Mouse (Mus musculus) heart, embryonic 10.5 days (tissue): ENCODE measurements around the gene Kat8. TPM values are rescaled to one million over a fixed set of nuclear protein-coding genes. Genes with fewer than 3 reads are reported as not detected.

Source experiments
- DNase-seq: peaks from one replicate; pipeline ENCODE4 v3.0.0-alpha.2; 2017; ENCODE audit warnings: low spot score
- H3K27ac ChIP-seq: fragments of 300-500 bp; sonication (generic); 2 replicates; pipeline ENCODE4 v1.5.1; 2016; ENCODE audit warnings: mild to moderate bottlenecking
- H3K27me3 ChIP-seq: fragments of 300-500 bp; sonication (generic); 2 replicates; pipeline ENCODE4 v1.6.1; 2016; ENCODE audit warnings: mild to moderate bottlenecking; ENCODE audit not compliant: poor library complexity, insufficient read depth, severe bottlenecking
- H3K36me3 ChIP-seq: fragments of 300-500 bp; sonication (generic); 2 replicates; pipeline ENCODE4 v1.6.1; 2016; ENCODE audit warnings: mild to moderate bottlenecking, moderate library complexity
- H3K4me1 ChIP-seq: fragments of 300-500 bp; sonication (generic); 2 replicates; pipeline ENCODE4 v1.6.1; 2016; ENCODE audit warnings: mild to moderate bottlenecking
- H3K4me3 ChIP-seq: fragments of 300-500 bp; sonication (generic); 2 replicates; pipeline ENCODE4 v1.5.1; 2016; ENCODE audit warnings: mild to moderate bottlenecking, moderate library complexity
- H3K9me3 ChIP-seq: fragments of 300-500 bp; sonication (generic); 2 replicates; pipeline ENCODE4 v1.6.1; 2016; ENCODE audit warnings: mild to moderate bottlenecking, moderate library complexity
- WGBS: fragments of 180-500 bp; shearing (Covaris S2); methylation state at CpG from one replicate; pipeline ENCODE4 v1.1.7; 2016; 5-methylcytosine and 5-hydroxymethylcytosine counted together
- polyA plus RNA-seq: library from polyadenylated mRNA; unstranded; fragments of >200 nt; fragmentation: Nextera tagmentation; extraction: Ambion mirVana; gene quantifications from 2 replicates; pipeline ENCODE4 v1.2.1, GENCODE M21; 2016

Gene Kat8
- polyA plus RNA-seq, result 31.0 and 39.7 TPM in 2 replicates

DNA sequence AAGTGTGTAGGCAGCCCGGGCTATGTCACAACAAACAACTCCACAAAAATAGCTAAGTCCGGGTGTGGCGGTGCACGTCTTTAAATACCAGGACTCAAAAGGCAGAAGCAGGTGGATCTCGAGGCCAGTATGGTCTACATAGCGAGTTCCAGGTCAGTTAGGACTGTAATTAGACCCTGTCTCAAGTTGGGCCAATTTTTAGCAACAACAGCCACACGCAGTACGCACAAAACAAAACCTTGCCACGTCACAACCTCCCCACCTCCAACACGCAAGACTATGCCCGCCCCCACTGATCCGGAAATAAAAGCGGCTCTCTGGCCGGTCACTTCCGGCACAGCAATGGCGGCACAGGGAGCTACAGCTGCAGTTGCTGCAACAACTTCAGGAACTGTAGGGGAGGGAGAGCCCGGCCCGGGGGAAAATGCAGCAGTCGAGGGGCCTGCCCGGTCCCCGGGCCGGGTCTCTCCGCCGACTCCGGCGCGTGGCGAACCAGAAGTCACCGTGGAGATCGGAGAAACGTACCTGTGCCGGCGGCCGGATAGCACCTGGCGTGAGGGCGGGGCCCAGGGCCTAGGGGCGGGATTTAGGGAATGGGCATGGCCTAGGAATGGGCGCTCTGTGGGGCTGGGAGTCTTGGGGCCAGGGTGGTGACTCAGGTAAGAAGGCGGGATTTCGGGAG lies at the start of gene Kat8:
Gene Kat8, plus strand, starts transcription at position 327 of the 682 bp plus-strand sequence.
- H3K27ac ChIP-seq, result peak within 1 kb of the TSS; percentile 91
- WGBS, result 1% methylated on average over 40 of the region's 40 CpGs
- H3K36me3 ChIP-seq, result peaks cover 55% of the 10 kb centered on the region
- H3K4me3 ChIP-seq, result peak within 1 kb of the TSS; percentile 90
- no peaks in the 10 kb centered on the region for H3K27me3 ChIP-seq
- H3K4me1 ChIP-seq, result peaks cover 11% of the 10 kb centered on the region
- DNase-seq, result peak; percentile 97
- H3K9me3 ChIP-seq, result no peaks in the 10 kb centered on the region

DNA sequence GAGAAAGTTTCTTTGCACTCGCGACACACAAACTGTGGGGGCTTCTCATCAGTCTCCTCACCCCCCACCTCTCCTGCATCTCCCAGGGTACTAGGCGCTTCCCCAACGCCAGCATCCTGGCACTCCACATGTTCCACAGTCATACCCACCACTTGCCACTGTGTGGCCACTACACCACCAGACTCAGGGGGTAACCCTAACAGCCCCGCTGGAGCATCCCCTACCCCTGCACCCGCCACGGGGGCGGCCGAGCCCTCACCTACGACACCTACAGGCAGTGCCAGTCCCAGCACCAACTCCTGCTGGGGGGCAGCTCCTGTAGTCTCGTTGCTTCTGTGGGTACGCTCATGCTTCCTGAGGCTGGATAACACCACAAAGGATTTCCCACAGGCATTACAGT lies 45.9 kb upstream of the Kat8 start:
- 95% methylated on average over 12 of the region's 12 CpGs for WGBS

DNA sequence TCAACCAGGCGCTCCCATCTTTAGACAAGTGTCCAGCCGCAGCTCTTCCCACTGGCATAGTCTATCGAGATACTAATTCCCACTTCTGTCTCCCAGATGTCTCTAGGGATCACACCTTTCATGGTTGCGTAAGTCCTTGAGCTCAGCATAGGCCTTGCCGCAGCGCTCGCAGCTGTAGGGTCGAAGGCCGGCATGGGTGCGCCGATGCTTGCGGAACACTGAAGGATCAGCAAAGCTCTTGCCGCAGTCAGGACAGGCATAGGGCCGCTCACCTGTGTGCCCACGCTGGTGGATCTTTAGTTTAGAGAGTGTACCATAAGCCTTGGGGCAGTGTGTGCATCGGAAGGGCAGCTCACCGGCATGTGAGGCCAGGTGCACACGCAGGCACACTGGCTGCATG lies 44.7 kb upstream of the Kat8 start:
- Histone ChIP-seq H3K27me3 (no peaks in the 10 kb centered on the region), H3K27ac (no peak overlapping the region), H3K4me1 (no peaks in the 10 kb centered on the region), H3K36me3 (peaks cover 51% of the 10 kb centered on the region), H3K4me3 (no peak overlapping the region), H3K9me3 (no peaks in the 10 kb centered on the region)
- DNase-seq, result no peak
- 94% methylated on average over 18 of the region's 18 CpGs for WGBS

More for the DNA sequence above, 45.9 kb upstream of the Kat8 start:
- no peak for DNase-seq
- Histone ChIP-seq H3K36me3 (peaks cover 43% of the 10 kb centered on the region), H3K27ac (no peak overlapping the region), H3K4me1 (no peaks in the 10 kb centered on the region), H3K4me3 (no peak overlapping the region), H3K9me3 (no peaks in the 10 kb centered on the region), H3K27me3 (no peaks in the 10 kb centered on the region)

GRCm38 (mm10) chr7:127869149-127869810 lies 43.0 kb upstream of the Kat8 start:
- 85% methylated on average over 3 of the region's 3 CpGs for WGBS
- Histone ChIP-seq H3K4me1 (peaks cover 7% of the 10 kb centered on the region), H3K36me3 (peaks cover 55% of the 10 kb centered on the region), H3K9me3 (no peaks in the 10 kb centered on the region), H3K27me3 (no peaks in the 10 kb centered on the region), H3K4me3 (no peak overlapping the region), H3K27ac (no peak overlapping the region)
- no peak for DNase-seq

- H3K9me3 ChIP-seq, result no peaks in the 10 kb centered on the region
- 81% methylated on average over 5 of the region's 5 CpGs for WGBS
- peaks cover 53% of the 10 kb centered on the region for H3K36me3 ChIP-seq
- H3K4me3 ChIP-seq, result no peak overlapping the region
- H3K27ac ChIP-seq, result no peak overlapping the region
- no peaks in the 10 kb centered on the region for H3K27me3 ChIP-seq
- peaks cover 11% of the 10 kb centered on the region for H3K4me1 ChIP-seq
- DNase-seq, result no peak
Measured at GRCm38 (mm10) chr7:127870136-127870821, 42.0 kb upstream of the Kat8 start.

- Histone ChIP-seq H3K27ac (peak overlapping the region; percentile 98), H3K27me3 (no peaks in the 10 kb centered on the region), H3K9me3 (no peaks in the 10 kb centered on the region), H3K4me3 (peak overlapping the region; percentile 92), H3K36me3 (peaks cover 40% of the 10 kb centered on the region), H3K4me1 (peaks cover 18% of the 10 kb centered on the region)
- WGBS, result 5% methylated on average over 20 of the region's 20 CpGs
- no peak for DNase-seq
Measured at GRCm38 (mm10) chr7:127874812-127875626, 37.3 kb upstream of the Kat8 start.

DNA sequence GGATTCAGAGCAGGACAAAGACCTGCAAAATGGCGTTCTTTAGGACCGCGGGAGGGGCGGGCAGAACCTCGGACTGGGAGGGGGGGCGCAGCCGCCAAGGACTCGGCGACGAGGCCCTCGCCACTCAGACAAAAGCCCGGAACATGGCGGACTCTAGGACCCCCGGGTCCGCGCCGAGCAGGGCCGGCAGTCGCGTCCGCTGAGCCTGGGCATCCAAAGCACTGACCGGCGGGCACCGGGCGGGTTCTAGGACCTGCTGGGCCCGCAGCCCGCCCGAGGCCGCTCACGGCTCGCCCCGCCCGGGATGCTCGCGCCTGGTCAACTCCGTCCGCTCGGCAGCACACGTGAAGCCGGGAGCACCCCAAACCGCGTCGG lies 36.7 kb upstream of the Kat8 start:
- Histone ChIP-seq H3K4me1 (peaks cover 18% of the 10 kb centered on the region), H3K27ac (peak overlapping the region; percentile 98), H3K4me3 (peak overlapping the region; percentile 92), H3K27me3 (no peaks in the 10 kb centered on the region), H3K36me3 (peaks cover 40% of the 10 kb centered on the region), H3K9me3 (no peaks in the 10 kb centered on the region)
- peak; percentile 97 for DNase-seq
- WGBS, result under 1% methylated on average over 42 of the region's 43 CpGs

- DNase-seq, result peak; percentile 94
- H3K27me3 ChIP-seq, result no peaks in the 10 kb centered on the region
- H3K4me1 ChIP-seq, result peaks cover 18% of the 10 kb centered on the region
- WGBS, result 0% methylated on average over 41 of the region's 41 CpGs
- peaks cover 42% of the 10 kb centered on the region for H3K36me3 ChIP-seq
- H3K27ac ChIP-seq, result peak within 1 kb of the TSS; percentile 98
- no peaks in the 10 kb centered on the region for H3K9me3 ChIP-seq
- H3K4me3 ChIP-seq, result peak within 1 kb of the TSS; percentile 92
Measured at GRCm38 (mm10) chr7:127876041-127876466, 36.3 kb upstream of the Kat8 start, which contains the start of gene Zfp646. Zfp646 (plus strand) TSS chr7:127876221.

DNA sequence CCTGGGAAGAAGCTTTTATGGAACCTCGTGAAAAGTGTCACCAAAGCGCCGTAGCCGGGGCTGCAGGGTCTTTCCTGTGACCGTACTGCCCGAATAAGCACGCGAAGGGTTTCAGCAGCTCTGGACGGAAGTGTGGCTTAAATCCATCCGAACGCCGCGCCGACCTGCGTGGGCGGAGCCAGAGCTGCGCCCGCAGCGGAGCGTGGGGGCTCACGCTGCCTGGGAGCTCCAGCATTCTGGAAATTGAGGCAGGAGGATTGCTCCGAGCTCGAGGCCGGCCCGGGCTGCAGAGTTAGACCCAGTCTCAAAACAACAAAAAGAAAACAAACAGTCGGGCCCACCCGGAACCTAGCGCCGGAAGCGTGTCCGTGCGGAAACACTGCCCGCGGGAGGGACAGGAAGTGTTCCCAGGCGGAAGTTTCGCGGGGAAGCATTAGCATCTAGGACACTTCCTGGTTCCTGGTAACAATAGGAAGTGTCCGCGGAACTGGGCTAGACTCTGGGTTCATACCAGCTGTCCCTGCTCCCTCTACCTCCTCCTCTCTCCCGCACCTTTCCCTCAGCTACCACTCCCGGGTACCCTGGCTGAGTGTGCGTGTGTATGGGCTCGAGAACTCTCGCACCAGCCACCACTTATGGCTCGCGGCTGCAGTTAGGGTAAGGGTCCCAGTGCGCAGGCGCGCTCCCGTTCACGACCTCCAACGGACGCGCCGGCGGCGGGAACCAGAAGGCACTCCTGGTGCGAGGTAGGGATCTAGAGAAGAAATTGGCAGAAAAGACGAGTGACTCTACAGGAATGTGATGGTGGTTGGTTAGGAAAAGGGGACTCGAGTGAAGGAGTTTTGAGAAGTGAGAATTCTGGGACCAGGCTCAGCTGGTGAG lies 35.6 kb upstream of the Kat8 start, which contains the start of gene Zfp668:
Gene Zfp668, minus strand, starts transcription at position 362 of the 882 bp plus-strand sequence.
- H3K27me3 ChIP-seq, result no peaks in the 10 kb centered on the region
- H3K4me1 ChIP-seq, result peaks cover 18% of the 10 kb centered on the region
- WGBS, result under 1% methylated on average over 60 of the region's 60 CpGs
- peak within 1 kb of the TSS; percentile 92 for H3K4me3 ChIP-seq
- H3K9me3 ChIP-seq, result no peaks in the 10 kb centered on the region
- peak; percentile 96 for DNase-seq
- peaks cover 46% of the 10 kb centered on the region for H3K36me3 ChIP-seq
- H3K27ac ChIP-seq, result peak within 1 kb of the TSS; percentile 98

DNA sequence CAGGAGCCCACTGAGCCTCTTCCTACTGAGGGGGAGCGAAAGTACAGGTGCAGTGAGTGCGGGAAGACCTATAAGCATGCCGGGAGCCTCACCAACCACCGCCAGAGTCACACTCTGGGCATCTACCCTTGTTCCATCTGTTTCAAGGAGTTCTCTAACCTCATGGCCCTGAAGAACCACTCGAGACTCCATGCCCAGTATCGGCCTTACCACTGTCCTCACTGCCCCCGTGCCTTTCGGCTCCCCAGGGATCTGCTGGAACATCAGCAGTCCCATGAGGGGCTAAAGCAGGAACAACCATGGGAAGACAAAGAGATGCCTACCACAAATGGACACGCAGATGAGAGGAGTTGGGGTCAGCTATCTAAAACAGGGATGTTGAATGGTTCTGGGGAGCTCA lies 33.0 kb upstream of the Kat8 start:
- peaks cover 62% of the 10 kb centered on the region for H3K36me3 ChIP-seq
- H3K27me3 ChIP-seq, result no peaks in the 10 kb centered on the region
- no peaks in the 10 kb centered on the region for H3K9me3 ChIP-seq
- H3K4me1 ChIP-seq, result peaks cover 31% of the 10 kb centered on the region
- no peak overlapping the region for H3K4me3 ChIP-seq
- H3K27ac ChIP-seq, result no peak overlapping the region
- no peak for DNase-seq
- 93% methylated on average over 9 of the region's 9 CpGs for WGBS

- no peak overlapping the region for H3K27ac ChIP-seq
- WGBS, result 85% methylated on average over 12 of the region's 12 CpGs
- no peaks in the 10 kb centered on the region for H3K27me3 ChIP-seq
- peaks cover 28% of the 10 kb centered on the region for H3K4me1 ChIP-seq
- H3K36me3 ChIP-seq, result peaks cover 72% of the 10 kb centered on the region
- no peak overlapping the region for H3K4me3 ChIP-seq
- DNase-seq, result no peak
- H3K9me3 ChIP-seq, result no peaks in the 10 kb centered on the region
Measured at GRCm38 (mm10) chr7:127880431-127880830, 31.9 kb upstream of the Kat8 start.
